Mouse (Mus musculus): ENCODE data around the gene Foxp4.

Foxp4 gene

DNA sequence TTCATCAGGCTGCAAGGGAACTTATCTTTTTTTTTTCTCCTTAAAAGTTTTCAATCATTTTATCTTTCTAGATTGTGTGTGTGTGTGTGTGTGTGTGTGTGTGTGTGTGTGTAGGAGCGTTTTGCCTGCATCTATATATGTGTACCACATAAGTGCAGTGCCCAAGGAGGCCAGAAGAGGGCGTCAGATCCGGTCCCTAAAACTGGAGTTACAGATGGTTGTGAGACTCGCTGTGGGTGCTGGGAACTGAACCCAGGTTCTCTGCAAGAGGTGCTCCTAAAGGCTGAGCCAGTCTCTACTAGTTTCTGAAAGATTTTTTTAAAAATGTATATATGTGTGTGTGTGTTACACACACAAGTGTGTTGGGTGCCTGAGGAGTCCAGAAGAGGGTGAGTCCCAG, 5.0 kb upstream of the Foxp4 start:
- no peak for DNase-seq

DNA sequence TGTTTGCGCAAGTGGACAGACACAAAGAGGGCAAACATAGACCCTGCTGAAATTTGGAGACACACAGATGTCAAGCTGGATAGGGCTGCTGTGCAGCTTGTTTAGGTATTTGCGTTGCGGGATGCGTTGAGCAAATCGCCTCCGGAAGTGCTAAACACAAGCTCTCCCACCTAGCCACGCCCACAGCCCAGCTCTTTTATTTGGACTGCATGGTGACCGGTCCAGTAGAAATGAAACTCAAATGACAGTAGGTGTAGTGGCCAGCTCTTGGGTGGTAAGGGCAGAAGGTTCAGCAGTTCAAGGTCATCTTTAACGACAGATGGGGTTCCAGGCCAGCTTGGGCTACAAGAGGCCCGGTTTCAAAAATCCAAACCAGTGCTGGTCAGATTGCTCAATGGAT, 1.5 kb upstream of the Foxp4 start:
- DNase-seq: peak; percentile 62

- no peak for DNase-seq
Measured at GRCm38 (mm10) chr17:47925340-47925926, 988 bp upstream of the Foxp4 start.

- DNase-seq: peak; percentile 68
Measured at GRCm38 (mm10) chr17:47923678-47924382, 615 bp downstream of the Foxp4 start.

GRCm38 (mm10) chr17:47923011-47923677, 1.3 kb downstream of the Foxp4 start:
- DNase-seq: peak; percentile 25

GRCm38 (mm10) chr17:47922579-47922978, 1.9 kb downstream of the Foxp4 start:
- no peak for DNase-seq

DNA sequence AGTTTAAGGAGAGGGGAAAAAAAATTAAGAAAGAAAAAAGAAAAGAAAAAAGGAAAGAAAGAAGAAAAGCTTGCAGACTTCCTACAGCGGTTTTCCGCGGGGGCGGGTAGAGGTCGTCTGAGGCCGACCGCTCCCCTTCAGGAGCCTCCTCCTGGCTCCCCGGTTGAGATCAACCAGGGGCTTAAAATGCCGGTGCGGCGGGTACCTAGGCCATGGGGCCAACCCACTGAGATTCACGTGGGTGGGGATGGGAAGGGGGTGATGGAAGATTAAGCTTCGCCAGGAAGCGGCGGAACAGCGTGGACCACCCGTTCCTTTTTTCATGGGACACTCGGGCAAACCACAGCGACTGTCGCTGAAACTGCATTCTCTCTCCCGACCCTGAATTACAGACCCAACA, 2.3 kb downstream of the Foxp4 start:
- DNase-seq: no peak

DNA sequence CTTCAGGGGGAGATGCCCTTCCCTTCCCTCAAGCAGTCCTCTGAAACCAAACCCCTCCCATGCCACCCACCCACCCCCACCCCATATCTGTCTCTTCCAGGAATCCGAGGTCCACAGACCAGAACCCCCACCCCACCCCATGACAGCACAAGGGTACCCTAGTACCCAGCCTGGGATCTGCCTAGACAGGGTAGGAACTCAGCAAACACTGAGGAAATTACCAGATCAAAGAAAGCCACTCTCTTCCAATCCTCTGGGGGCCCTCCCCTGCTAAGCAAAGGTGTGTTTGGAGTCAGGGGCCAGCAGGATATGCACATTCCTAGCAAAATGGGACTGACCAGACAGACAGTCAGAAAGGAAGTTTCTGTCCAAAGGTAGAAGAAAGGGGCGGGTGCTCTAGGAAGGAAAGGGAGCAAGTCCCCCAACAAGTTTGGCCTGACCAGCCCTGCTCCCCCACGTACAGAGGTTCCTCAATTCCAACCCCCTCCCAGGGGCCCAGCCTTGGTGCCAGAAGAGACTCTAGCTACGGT, 3.2 kb downstream of the Foxp4 start:
- DNase-seq: no peak

DNA sequence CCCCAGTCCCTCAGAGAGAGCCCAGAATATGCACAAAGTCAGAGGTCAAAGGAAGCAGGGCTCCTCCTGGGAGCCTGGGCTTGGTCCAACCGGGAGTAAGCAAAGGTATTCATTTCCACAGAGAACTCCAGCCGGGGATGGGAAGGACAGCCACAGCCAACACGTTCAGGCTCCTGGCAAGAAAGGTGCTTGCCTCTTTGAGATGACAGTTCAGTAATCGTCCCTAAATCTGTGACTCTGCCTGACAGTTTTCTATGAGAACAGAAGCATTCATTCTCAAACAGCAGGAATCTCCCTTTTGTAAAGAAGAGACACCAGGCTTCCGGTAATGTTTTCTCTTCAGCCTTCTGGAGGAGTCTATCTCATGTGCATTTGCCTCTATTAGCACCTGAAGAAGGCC, 4.6 kb downstream of the Foxp4 start:
- no peak for DNase-seq

GRCm38 (mm10) chr17:47917907-47918306, 6.5 kb downstream of the Foxp4 start:
- no peak for DNase-seq

DNA sequence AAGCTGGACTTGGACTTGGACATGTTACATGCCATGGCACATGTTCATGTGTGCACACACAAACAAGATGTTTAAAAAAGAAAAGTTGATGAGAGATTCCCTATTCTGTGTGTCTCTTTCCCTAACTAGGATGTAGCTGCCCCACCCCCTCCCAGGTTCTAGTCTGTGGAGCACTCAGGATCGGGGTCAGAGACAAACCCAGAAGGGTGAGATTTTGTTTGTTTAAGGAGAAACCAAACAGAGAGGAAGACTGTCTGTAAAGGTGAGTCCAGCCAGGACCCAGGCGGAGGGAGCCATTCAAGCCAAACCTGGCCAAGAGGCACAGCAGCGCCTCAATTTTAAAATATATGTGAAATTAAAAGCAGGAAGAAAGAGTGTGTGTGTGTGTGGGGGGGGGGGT, 7.2 kb downstream of the Foxp4 start:
- no peak for DNase-seq

DNA sequence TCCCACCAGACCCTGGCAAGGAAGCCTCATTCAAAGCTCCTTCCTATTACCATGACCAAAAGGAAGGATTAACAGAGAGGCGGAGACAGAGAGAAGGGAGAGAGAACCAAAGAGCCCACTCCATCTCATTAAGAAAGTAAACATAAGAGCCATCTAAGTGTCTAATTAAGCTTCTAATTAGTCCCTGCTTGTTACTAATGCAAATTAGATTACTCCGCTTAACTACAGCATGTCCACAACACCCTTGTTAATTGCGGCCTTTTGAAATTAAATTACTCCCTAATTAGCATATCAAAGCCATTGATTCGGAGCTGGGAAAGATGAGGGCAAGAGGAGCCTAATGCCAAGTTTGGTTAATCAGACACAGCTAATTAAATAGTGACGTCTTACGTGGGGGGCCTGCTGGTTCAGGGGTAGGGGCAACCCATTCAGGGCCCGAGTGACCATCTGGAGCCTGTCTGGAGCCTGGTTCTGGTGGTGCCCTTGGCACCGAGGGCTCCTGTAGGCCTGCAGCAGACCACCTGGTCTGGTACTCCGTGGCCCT, 9.7 kb downstream of the Foxp4 start:
- DNase-seq: no peak

DNA sequence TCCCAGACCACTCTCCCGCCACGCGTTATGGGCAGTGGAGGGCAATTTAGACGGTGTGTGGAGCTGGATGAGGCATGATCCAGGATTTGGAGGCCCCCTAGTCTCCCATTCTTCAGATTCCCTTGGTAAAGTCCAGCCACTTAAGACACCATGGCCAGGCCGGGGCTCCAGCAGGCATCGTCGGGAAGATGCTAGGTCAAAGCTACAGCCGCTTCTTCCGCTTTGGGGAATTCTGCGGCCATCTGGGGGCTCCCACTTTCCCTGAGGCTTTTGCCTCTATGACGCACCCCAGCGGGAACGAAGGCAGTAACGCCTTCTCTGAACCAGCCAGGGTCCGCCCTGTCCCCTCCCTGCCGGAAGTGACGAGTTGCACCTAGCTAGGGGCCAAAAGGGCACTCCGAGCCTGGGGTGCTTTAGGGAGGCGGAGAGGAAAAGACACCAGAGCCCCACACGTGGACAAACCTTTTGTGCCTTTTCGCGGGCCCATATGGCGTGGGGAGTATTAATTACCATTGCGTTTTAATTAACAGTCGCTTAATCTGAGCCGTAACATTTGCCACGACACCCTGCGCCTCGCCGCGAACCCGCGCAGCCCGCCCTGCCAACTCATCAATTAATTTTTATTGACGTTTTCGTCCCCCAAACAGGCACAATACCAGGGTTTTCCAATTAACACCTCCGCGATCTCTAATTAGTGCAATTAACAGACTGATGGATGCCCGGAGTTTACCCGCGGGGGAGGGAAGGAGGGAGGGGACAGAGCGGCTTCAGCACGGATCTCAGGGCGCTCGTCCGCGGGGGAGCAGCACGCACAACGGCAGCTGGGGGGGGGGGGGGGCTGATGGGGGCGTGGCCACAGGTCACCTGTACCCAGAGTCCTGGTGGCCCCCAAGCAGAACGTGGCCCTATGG, 15.1 kb downstream of the Foxp4 start:
- peak; percentile 75 for DNase-seq

DNA sequence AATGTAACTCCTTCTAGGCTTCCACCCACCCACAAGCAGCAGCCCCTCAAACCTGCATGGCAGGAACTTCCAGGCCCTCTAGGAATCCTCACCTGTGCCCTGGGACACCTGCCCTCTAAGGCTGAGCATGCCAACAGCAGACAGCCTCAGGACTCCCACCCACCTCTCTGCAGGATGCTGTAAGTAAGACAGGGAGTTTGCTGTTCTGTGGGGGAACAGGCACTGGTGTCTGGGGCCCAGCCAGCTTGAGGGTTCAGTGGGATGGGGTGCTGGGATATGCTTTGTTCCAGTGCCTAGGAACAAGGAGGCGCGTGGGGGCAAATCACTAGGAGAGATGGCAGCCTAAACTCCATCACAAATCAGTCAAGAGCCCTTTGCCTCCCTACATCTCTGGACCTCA, 16.4 kb downstream of the Foxp4 start:
- no peak for DNase-seq

DNA sequence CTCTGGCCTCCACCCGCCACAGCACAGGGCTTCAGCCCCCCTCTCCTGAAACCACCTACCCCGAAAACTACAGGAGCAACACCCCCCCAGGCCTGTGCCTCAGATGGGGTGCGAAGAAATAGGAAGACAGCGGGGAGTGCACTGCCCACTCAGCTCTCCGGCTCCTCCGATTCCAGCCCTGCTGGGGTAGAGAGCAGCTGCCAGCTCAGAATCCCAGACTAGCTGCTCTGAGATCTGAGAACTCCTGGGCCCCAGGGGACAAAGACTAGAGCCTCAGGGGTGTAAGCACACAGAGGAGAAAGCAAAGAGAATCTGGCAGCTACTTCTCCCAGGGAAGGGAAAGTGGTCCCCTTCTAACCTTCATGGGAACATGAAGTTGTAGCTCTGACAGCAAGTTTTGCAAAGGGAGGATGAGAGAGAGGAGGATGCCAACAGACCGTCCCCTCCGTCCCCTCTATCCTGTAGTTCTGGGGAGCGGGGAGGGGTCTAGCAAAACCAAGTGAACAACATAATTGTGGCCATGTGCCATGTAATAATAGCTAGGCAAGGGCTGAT, 17.0 kb downstream of the Foxp4 start:
- no peak for DNase-seq

- no peak for DNase-seq
Measured at GRCm38 (mm10) chr17:47903846-47904680, 20.4 kb downstream of the Foxp4 start.

- peak; percentile 56 for DNase-seq
Measured at GRCm38 (mm10) chr17:47901782-47902181, 22.7 kb downstream of the Foxp4 start.

DNA sequence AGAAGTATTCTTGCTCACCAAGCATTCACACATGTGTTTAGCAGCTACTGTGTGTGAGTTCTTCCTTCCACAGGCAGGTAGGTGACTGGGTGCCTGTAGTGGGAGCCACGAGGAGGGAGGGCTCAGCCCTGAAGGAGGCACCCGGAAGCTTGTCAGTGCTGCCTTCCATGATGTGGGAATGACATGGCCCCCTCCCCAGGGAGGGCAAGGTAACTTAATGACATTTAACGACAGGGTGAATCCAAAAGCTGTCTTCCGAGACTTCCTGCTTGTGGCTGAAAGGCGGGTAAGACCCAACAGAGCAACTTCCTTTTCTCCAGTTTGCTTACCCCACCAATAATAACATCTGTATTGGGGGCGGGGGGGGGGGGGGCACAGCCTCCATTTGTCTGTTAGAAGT, 23.7 kb downstream of the Foxp4 start:
- DNase-seq: no peak

DNA sequence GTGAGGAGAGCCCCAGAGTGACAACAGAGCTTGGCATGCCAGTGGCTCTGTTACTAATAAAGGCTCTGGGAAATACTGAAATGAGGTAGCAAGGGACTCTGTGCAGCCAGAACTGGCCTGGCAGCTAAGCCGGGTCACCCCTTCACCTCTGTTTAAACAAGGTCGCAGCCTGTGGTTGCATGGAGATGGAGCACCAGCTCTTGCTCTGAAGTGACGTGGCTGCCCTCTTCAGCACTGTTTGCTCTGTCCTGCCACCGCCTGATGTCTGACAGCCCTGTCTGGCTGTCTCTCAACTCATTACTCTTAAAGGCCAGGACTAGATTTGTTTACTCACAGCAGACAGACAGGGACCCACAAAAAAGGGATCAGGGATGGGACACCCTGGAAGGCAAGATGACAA, 25.3 kb downstream of the Foxp4 start:
- peak; percentile 87 for DNase-seq

DNA sequence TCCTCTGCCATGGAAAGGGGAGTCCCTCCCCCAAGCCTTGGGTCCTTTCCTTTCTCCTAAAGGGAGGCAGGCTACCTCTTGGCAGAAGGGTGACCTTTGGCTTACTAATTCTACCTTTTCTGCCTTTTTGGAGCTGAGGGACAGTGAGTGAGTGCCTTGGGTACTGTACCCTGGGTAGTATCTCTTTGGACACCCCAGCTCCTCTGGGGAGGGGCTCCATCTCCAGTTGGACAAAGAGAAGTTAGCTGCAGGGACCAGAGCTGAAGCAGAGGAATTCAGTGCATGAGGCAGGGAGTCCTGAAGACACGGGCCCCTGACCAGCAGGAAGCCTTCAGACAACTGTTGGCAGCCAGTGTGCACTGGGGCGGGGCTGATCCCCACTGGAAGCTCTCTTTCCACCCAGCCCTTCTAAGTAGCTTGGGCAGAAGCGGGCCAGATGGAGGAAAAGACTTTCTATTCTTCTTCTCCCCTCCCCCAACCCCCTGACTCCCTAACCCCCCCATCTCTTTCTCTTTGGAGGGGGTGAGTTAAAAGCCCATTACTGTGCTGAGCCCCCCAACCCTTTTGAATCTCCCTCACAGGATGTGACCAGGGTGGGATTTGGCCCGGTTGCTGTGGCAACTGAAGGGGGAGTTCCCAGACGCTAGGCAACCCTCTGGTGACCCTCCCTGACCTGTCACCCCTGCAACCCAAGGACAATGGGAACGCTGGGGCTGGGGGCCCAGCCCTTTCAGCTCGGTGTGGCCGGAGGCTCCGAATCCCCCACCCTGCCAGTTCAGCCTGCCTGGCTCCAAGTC, 26.3 kb downstream of the Foxp4 start:
- peak; percentile 74 for DNase-seq

DNA sequence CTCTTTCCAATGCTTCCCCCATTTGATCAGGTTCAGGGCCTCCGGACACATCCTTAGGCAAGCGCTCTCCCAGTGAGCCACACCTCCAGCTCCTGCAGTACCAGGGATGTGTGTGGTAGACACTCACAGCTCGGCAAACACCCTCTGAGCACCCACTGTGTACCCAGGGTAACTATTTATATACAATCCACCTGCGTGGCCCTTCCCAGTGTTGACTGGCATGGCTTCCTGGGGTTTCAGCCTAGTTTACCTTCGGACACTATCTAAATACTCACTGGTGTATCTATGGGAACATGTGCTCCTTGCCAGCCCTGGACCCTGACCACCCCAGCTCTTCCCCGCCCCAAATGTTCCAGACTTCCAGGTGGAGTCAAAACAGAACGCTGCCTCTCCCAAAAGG, 34.7 kb downstream of the Foxp4 start:
- DNase-seq: peak; percentile 80
